Mouse (Mus musculus) olfactory bulb, adult 2 months (tissue): ENCODE data around the gene Acadm.

ENCODE experiments used
- CTCF ChIP-seq: fragments of 200-500 bp; IDR thresholded peaks from 2 replicates; pipeline ENCODE4 v1.5.1; 2012; ENCODE audit warnings: low read depth, mild to moderate bottlenecking, low read length, moderate library complexity; ENCODE audit not compliant: insufficient read depth
- POLR2A ChIP-seq: fragments of 200-500 bp; IDR thresholded peaks from 2 replicates; pipeline ENCODE4 v1.6.1; 2012; ENCODE audit warnings: mild to moderate bottlenecking, low read depth, low read length, moderate library complexity; ENCODE audit not compliant: insufficient read depth

DNA sequence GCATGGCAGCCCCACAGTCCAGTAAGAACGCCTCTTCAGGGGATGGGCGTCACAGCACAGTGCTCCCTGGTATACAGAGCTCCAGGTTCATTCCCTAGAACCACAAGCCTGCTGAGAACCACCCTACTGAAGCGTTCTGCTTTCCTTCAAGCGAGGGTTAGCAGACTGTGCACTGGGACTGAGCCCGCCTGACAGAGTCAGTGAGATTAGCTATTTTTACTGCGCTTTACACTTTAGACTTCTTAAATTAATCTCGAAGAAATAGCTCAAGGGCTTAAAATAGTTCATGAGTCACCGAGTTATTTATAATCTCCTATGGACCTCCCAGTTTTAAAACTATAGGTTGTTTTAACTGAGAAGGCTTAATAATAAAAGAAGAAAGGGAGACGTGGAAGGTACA lies 8.6 kb downstream of the Acadm start:
- TF ChIP-seq CTCF (no peak), POLR2A (no peak)
